Mouse (Mus musculus) liver, adult 2 months (tissue): ENCODE results near the gene Foxp4.

Source experiments
- CTCF ChIP-seq: fragments of 200-500 bp; IDR thresholded peaks from 2 replicates; pipeline ENCODE4 v1.5.1; 2011; ENCODE audit warnings: low read depth, low read length, control low read depth
- POLR2A ChIP-seq: fragments of 200-500 bp; IDR thresholded peaks from 2 replicates; pipeline ENCODE4 v1.6.1; 2011; ENCODE audit warnings: low read length, control low read depth; ENCODE audit not compliant: insufficient read depth; ENCODE audit errors: extremely low read depth

DNA sequence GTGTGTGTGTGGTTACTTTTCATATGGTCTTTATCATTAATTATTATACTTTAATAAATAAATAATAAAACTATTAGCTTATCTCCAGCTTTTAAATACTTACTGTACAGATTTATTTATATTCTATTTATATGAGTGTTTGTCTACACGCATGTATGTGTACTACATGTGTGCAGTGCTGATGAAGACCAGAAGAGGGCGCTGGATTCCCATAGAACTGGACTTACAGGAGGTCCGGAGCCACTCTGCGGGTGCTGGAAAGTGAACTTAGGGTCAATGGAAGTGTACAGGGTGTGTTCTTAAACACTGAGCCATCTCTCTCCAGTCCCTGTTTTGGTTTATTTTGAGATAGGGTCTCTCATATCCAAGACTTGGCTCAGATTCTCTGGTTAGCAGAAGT, 68.9 kb downstream of the Foxp4 start:
- TF ChIP-seq POLR2A, result no peak
- no peak for TF ChIP-seq CTCF
